Mouse (Mus musculus) brain, embryonic 14.5 days (tissue): ENCODE measurements at regions not wholly inside any gene's neighbourhood (a gene's known extent, or its start where the extent isn't known, plus 50 kb on each side); places are given as distances from the start of the nearest gene placed in this dataset.

Experiments
- DNase-seq: peaks from one replicate; pipeline ENCODE4 v3.0.0-alpha.2; 2011; ENCODE audit warnings: low read depth
- CTCF ChIP-seq: fragments of 200-500 bp; IDR thresholded peaks from 2 replicates; pipeline ENCODE4 v1.5.1; 2012; ENCODE audit warnings: inconsistent platforms, mild to moderate bottlenecking, moderate library complexity, borderline replicate concordance; ENCODE audit not compliant: insufficient read depth, insufficient read length; ENCODE audit errors: extremely low read depth
- POLR2A ChIP-seq: fragments of 200-500 bp; IDR thresholded peaks from 2 replicates; pipeline ENCODE4 v1.6.1; 2012; ENCODE audit warnings: mild to moderate bottlenecking, inconsistent platforms, borderline replicate concordance; ENCODE audit not compliant: poor library complexity, insufficient read depth, insufficient read length, severe bottlenecking; ENCODE audit errors: extremely low read depth

DNA sequence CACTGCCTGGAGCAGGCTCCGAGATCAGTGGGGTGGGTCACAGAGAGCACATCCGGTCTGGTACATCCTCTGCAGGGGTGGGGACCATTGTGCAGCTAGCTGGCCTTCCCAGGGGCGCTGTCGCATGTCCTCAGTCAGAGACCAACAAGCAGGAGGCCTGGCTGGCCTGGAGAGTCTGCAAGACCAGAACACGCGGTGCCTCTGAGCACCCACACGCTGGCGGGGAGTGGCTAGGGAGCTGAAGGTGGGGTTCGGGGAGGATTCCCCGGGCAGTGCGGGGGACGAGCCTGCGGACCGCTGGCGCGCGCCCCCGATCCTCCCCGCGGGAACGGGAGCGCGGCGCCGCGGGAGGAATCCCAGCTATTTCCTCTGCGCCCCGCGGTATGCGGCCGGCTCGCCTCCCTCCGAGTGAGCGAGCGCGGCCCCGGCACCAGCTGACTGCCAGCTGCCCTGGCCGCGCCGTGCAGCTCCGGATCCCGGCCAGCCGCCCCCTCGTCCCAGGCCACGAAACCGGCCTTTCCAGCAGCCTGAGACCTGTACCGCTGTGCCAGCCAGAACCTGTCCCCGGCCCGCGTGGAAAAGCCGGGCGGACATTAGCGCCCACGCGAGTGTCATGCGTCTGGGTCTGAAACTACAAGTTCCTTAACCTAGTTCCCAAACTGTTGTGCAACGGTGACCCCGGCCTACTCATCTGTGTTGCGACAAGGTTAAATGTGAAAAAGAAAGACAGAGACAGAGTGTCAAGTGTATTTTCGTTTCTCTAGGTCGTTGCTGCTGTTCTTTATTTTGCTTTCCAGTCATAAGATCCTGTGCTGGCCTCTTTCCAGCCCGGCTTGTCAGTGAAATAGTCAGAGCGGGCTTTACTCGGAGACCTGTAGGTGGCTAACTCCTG is 61.2 kb downstream of the Pkdcc start:
- peak; percentile 78 for DNase-seq
- TF ChIP-seq POLR2A (peak; percentile 12; the same call in 1 of the 2 replicates), CTCF (no peak)

DNA sequence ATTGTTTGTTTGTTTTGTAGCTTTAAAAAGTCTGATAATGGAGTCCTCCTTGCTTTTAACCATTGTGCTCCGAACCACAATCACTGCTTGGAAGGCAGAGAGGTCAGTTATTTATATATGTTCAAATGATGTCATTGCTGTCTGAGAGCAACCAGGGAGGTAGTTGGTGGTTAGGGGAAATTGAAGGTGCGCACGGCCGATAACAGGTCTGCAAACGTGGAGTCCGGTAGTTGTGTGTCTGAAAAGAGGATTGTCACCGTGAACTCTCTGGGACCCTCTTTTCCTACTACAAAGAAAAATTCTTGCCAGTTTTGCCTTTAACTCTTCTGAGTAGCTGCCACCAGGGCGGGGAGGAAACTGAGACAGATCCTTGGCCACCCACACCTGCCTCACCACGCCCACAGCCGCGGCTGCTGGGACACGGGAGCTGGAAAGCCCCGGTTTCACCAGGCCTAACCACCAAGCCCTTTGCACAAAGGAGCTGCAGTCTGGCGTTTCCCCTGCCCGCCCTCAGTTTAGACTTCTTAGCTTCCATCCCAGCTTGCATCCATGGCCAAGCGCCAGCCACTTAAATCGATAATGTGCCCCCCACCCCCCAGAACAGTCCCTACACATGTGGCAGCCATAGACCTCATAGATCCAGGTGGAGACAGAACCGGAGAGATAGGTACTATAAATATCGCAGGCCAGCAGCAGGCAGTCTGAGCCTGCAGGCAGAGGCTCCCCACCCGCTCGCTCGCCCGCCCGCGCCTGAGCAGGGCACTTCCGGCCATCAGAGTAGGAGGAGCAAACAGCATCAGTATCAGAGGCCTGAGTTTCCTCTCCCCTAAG is 62.2 kb downstream of the Pkdcc start:
- DNase-seq = peak; percentile 79
- TF ChIP-seq POLR2A (peak; percentile 53; the same call in 1 of the 2 replicates), CTCF (no peak)

- no peak for DNase-seq
- TF ChIP-seq CTCF (no peak), POLR2A (no peak)
These were observed 63.1 kb downstream of the Pkdcc start for GRCm38 (mm10) chr17:83277948-83278924.

DNA sequence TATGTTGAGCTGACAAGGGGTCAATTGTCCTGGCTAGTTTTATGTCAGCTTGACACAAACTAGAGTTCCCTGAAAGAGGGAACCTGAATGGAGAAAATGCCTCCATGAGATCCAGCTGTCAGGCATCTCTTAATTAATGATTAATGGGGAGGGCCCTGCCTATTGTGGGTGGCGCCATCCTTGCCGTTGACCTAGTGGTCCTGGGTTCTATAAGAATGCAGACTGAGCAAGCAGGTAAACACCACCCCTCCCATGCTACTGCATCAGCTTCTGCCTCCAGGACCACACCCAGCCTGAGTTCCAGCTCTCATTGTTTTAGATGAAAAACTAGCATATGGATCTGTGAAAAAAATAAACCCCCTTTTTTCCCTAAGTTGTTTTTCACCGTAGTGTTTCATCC is 67.4 kb upstream of the Eml4 start:
- TF ChIP-seq CTCF (no peak), POLR2A (no peak)
- no peak for DNase-seq

DNA sequence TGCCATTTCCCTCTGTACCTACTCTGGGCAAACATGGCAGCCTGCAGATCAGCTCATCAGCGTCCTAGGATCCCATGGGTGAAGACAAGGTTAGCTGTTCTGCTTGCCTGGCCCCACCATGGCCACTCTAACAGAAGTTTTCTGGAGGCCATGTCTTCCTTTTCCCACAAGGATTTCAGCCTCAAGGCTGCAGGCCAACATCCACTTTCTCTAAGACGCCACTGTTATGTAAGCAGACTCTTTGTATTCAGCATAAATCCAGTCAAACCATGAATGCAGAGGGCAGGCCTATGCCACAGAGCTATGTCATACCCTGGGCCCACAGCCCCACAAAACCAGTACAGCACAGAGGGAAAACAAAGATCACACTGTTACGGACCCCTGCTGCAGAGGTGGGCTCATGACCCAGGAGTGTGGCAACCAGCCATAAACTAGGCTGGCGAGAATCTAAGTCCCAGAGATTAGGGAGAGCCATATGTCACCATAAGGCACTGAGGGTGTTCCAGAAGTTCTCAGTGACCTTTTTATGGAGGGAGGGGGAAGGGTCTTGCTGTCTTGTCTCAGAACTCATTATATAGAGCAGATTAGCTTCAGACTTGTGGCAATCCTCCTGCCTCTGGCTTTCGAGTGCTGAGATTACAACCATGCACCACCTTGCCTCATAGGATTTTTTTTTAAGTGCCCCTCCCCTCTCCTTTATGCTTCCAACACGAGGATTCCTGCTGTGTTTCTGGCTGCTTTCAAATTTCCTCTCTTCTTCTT is 63.2 kb upstream of the Eml4 start:
- TF ChIP-seq POLR2A = no peak
- no peak for TF ChIP-seq CTCF
- DNase-seq = peak; percentile 77

DNA sequence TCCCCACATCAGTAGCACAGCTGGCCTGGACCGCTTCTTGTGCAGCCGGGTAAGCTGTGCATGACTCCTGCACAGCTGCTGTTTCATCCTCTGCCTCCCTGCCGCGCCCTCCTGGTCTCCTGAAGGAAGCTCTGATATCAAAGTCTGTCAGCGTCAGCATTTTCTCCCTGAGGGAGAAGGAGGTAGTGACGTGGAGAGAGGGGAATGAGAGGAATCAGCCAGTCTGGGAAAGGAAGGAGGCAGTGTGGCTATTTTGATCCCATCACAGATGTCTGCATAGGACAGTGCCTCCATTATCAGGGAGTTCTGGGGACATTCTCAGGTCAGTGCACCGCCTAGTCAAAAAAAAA is 62.6 kb upstream of the Eml4 start:
- no peak for TF ChIP-seq CTCF
- DNase-seq = peak; percentile 82

DNA sequence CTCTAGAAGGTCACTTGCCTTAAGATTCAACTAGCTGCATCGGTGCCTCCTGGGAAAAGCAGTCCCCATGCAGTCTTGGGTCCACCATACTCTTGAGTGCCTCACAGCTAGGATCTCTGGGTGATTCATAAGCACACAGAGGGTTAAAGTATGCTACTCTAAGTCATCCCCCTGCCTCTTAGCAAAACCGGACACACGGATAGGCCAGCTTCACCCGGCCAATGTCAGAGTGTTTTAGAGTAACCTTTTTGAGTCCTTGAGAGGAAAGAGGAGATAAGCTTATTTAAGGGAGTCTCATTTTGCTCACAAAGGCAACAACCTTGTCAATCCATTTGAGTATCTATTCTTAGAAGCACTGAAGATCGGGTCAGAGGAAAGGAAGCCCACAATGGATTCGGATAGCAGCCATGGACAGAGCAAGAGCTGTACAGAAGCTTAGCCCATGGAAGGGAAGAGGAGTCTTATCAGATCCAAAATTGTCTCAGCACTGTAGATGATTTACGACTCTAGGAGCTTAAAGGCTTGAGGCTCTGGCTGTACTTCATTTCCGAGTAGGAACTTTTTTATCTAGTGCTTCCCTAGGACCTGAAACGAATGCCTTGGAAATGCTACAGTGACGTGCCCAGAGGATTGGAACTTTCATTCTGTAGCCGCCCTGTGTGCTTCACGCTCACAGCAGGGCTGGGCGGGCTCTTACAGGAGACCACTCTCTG is 55.0 kb upstream of the Eml4 start:
- TF ChIP-seq CTCF = no peak
- no peak for TF ChIP-seq POLR2A
- no peak for DNase-seq

DNA sequence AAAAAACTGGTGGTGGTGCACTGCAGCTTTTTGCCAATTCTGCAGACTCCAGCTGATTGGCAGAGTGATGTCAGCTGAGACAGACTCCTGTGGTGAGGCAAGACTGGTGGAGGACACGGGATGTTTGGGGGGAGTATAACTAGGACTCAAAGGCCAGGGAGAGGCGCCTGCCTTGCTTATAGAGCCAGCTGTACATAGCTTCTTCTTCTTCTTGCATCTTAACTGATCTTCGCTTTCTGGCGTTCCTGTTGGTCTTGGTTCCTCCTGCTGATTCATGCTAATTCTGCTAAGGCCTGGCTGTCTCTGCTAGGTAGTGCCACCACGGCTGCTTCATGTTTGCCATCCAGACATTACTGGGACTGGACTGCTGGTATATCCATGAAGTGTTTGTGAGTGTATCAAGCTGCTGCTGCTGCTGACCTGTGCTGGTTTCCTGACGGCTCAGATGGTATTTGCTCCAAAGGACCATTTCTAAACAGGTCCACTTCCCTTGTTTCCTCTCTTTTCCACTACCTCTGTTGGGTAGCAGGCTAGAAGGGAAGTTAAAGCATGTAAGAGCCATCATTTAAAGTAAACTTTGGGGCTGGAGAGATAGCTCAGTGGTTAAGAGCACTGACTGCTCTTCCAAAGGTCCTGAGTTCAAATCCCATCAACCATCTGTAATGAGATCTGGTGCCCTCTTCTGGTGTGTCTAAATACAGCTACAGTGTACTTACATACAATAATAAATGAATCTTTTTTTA is 53.2 kb upstream of the Eml4 start:
- no peak for TF ChIP-seq POLR2A
- no peak for TF ChIP-seq CTCF
- no peak for DNase-seq
